Mouse (Mus musculus) lung, embryonic 15.5 days (tissue): ENCODE results near the gene Gm49366. TPM values are rescaled to one million over a fixed set of nuclear protein-coding genes. Genes with fewer than 3 reads are reported as not detected.
"Not testable (repeated sequence)": the region's sequence is repeated elsewhere in the genome, so short reads cannot be mapped to it uniquely, and the experiment has no call there.

Experiments used
- ATAC-seq: fragments of 200-750 bp; cut with Nextera tagmentation; 2 replicates; pipeline ENCODE4 v1.8.0; 2017; ENCODE audit warnings: moderate number of reproducible peaks, borderline replicate concordance; ENCODE audit not compliant: low FRiP score, low TSS enrichment; ENCODE audit errors: extremely low read depth
- H3K27ac ChIP-seq: fragments of 300-500 bp; sonication (generic); 2 replicates; pipeline ENCODE4 v1.5.1; 2015; ENCODE audit warnings: moderate library complexity, mild to moderate bottlenecking, inconsistent platforms
- H3K27me3 ChIP-seq: fragments of 300-500 bp; sonication (generic); 2 replicates; pipeline ENCODE4 v1.6.1; 2015; ENCODE audit warnings: inconsistent platforms
- H3K36me3 ChIP-seq: fragments of 300-500 bp; sonication (generic); 2 replicates; pipeline ENCODE4 v1.6.1; 2015; ENCODE audit warnings: inconsistent platforms
- H3K4me1 ChIP-seq: fragments of 300-500 bp; sonication (generic); 2 replicates; pipeline ENCODE4 v1.6.1; 2015; ENCODE audit warnings: inconsistent platforms
- H3K4me2 ChIP-seq: fragments of 300-500 bp; sonication (generic); 2 replicates; pipeline ENCODE4 v1.6.1; 2015; ENCODE audit warnings: inconsistent platforms, mild to moderate bottlenecking, moderate library complexity
- H3K4me3 ChIP-seq: fragments of 300-500 bp; sonication (generic); 2 replicates; pipeline ENCODE4 v1.5.1; 2015; ENCODE audit warnings: mild to moderate bottlenecking, inconsistent platforms
- H3K9ac ChIP-seq: fragments of 300-500 bp; sonication (generic); 2 replicates; pipeline ENCODE4 v1.6.1; 2015; ENCODE audit warnings: inconsistent platforms
- H3K9me3 ChIP-seq: fragments of 300-500 bp; sonication (generic); 2 replicates; pipeline ENCODE4 v1.6.1; 2016; ENCODE audit warnings: inconsistent platforms
- WGBS: fragments of 180-500 bp; shearing (Covaris S2); methylation state at CpG from one replicate; pipeline ENCODE4 v1.1.7; 2015; 5-methylcytosine and 5-hydroxymethylcytosine counted together
- polyA plus RNA-seq: library from polyadenylated mRNA; unstranded; fragments of >200 nt; fragmentation: Nextera tagmentation; extraction: Ambion mirVana; gene quantifications from 2 replicates; pipeline ENCODE4 v1.2.1, GENCODE M21; 2015

Gm49366 gene
- polyA plus RNA-seq, 1 experiment from 2014 or later: not detected

DNA sequence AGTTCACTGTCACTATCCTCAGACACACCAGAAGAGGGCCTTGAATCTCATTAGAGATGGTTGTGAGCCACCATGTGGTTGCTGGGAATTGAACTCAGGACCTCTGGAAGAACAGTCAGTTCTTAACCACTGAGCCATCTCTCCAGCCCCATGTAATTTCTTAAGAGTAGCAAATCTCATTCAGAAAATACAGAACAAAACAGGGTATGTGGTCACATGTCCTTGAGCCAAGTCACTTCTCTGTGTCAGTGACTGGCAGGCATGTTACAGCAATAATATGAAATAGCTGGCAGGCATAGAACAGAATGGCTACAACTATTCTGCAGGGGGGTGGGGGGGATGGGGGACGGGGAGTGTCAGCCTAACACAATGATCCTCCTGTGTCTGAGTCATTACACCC, 61.3 kb downstream of the Gm49366 start:
- no peaks in the 10 kb centered on the region for H3K36me3 ChIP-seq
- 38% methylated on average over 1 of the region's 1 CpGs for WGBS
- no peak overlapping the region for H3K27ac ChIP-seq
- H3K4me1 ChIP-seq: no peaks in the 10 kb centered on the region; the same call in 1 of the 2 replicates
- ATAC-seq: no peak
- H3K4me3 ChIP-seq: no peak overlapping the region; the same call in 1 of the 2 replicates
- H3K9ac ChIP-seq: no peak overlapping the region
- H3K27me3 ChIP-seq: no peaks in the 10 kb centered on the region
- no peaks in the 10 kb centered on the region for H3K9me3 ChIP-seq
- H3K4me2 ChIP-seq: peak overlapping the region; percentile 91

DNA sequence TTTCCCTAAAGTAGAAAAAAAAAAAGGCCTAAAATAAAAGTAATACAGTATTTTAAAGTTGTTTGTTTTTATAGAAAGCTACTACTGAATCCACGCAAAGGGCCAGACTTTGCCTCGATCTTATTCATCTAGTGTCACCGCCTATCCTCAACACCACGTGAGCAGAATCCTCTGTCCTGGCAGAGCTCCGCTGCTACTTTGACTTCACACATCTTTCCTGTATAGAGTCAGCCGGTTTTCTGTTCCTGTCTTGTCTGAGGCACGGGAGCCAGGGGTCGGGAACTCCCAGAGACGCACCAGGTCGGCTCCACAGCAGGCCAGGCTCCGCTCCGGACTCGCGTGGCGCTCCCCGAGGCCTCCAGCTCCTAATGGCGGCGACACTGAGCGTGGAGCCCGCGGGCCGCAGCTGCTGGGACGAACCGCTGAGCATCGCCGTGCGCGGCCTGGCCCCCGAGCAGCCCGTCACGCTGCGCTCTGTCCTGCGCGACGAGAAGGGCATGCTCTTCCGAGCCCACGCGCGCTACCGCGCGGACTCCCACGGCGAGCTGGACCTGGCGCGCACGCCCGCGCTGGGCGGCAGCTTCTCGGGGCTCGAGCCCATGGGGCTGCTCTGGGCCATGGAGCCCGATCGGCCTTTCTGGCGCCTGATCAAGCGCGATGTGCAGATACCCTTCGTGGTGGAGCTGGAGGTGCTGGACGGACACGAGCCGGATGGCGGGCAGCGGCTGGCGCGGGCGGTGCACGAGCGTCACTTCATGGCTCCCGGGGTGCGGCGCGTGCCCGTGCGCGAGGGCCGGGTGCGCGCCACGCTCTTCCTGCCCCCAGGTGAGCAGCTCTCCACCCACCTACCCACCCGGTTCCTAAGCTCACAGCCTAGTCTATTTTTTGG, 62.1 kb downstream of the Gm49366 start, which contains the start of gene Acot6:
Gene Acot6 (plus strand): TSS at position 51 of the 889 bp plus-strand sequence.
- WGBS: under 1% methylated on average over 80 of the region's 80 CpGs
- peak; percentile 79; the same call in 1 of the 2 replicates for ATAC-seq
- H3K9ac ChIP-seq: peak within 1 kb of the TSS; percentile 58
- peak within 1 kb of the TSS; percentile 91 for H3K4me2 ChIP-seq
- not testable (repeated sequence) for H3K36me3 ChIP-seq, H3K27me3 ChIP-seq, H3K4me1 ChIP-seq, H3K9me3 ChIP-seq
- H3K27ac ChIP-seq: peak within 1 kb of the TSS; percentile 48
- peak within 1 kb of the TSS; percentile 52 for H3K4me3 ChIP-seq

DNA sequence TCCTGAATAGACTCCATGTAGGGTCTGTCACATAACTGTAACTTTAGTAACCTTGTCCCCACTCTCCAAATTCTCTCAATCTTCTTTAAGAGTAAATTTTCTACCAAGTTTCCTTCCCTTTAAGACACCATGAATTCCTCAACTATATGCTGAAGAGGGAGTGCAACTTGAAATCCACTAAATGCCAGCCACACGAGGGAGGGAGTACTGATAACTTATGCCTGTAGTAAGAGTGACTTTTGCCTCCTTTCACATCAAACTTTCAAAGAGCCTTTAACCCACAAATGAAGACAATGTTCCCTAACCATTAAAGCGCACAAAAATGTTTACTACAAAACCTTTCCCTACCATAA, 62.7 kb downstream of the Gm49366 start:
- H3K9ac ChIP-seq: peak overlapping the region; percentile 58; the same call in 1 of the 2 replicates

DNA sequence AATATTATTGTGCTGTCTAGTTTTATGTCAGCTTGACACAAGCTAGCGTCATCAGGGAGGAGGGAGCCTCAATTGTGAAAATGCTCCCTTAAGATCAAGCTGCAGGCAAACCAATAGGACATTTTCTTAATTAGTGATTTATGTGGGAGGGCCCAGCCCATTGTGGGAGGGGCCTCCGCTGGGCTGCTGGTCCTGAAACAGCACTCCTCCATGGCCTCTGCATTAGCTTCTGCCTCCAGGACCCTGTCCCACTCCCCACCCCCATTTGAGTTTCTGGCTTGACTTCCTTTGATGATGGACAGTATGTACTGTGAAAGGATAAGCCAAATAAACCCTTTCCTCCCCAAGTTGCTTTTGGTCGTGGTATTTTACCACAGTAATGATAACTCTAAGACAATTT, 68.3 kb downstream of the Gm49366 start:
- Histone ChIP-seq H3K9me3 (no peaks in the 10 kb centered on the region), H3K4me1 (no peaks in the 10 kb centered on the region), H3K27me3 (no peaks in the 10 kb centered on the region), H3K36me3 (no peaks in the 10 kb centered on the region), H3K9ac (no peak overlapping the region), H3K4me2 (no peak overlapping the region), H3K27ac (no peak overlapping the region), H3K4me3 (no peak overlapping the region)
- ATAC-seq: no peak
- WGBS: 80% methylated on average over 3 of the region's 3 CpGs

More for the DNA sequence above, 62.7 kb downstream of the Gm49366 start:
- H3K36me3 ChIP-seq: no peaks in the 10 kb centered on the region
- H3K4me3 ChIP-seq: peak overlapping the region; percentile 52
- WGBS: 47% methylated on average over 2 of the region's 2 CpGs
- H3K4me1 ChIP-seq: no peaks in the 10 kb centered on the region; the same call in 1 of the 2 replicates
- H3K9me3 ChIP-seq: no peaks in the 10 kb centered on the region
- ATAC-seq: no peak
- no peaks in the 10 kb centered on the region for H3K27me3 ChIP-seq
- H3K4me2 ChIP-seq: peak overlapping the region; percentile 91
- H3K27ac ChIP-seq: peak overlapping the region; percentile 15; the same call in 1 of the 2 replicates

DNA sequence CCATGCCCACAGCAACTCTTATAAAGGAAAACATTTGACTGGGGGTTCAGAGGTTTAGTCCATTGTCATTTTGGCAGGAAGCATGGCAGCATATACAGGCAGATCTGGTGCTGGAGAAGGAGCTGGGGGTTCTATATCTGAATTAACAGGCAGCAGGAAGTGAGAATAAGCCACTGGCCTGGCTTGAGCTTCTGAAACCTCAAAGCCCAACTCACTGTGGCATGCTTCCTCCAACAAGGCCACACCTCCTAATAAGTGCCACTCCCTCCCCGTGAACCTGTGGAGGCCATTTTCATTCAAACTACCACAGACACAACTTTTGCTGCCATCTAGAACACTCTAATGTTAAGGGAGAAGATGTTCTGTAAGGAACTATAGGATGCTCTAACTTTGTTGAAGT, 69.0 kb downstream of the Gm49366 start:
- H3K36me3 ChIP-seq: no peaks in the 10 kb centered on the region
- no peaks in the 10 kb centered on the region for H3K4me1 ChIP-seq
- H3K27ac ChIP-seq: no peak overlapping the region
- H3K9me3 ChIP-seq: no peaks in the 10 kb centered on the region
- H3K4me2 ChIP-seq: no peak overlapping the region
- ATAC-seq: no peak
- H3K27me3 ChIP-seq: no peaks in the 10 kb centered on the region
- H3K9ac ChIP-seq: no peak overlapping the region
- H3K4me3 ChIP-seq: no peak overlapping the region
- WGBS: 51% methylated on average over 1 of the region's 1 CpGs

Other genes with a start within 250 kb of the Gm49366 start
- 36.8 and 40.9 TPM in 2 replicates for gene Numb, start 117.0 kb upstream of the Gm49366 start, polyA plus RNA-seq
- gene Riox1, start 88.3 kb upstream of the Gm49366 start, polyA plus RNA-seq: 14.2 and 16.2 TPM in 2 replicates
- gene Heatr4, start 54.1 kb upstream of the Gm49366 start, polyA plus RNA-seq: not detected in 2 replicates
- gene Acot2, start 51.1 kb upstream of the Gm49366 start, polyA plus RNA-seq: 36.2 and 41.2 TPM in 2 replicates
- 85.5 and 92.8 TPM in 2 replicates for gene Acot1, start 29.4 kb upstream of the Gm49366 start, polyA plus RNA-seq
- gene Acot4, start 556 bp upstream of the Gm49366 start, polyA plus RNA-seq: 0.44 and 0.50 TPM in 2 replicates
- 0.30 and 0.33 TPM in 2 replicates for gene Acot3, start 13.2 kb downstream of the Gm49366 start, polyA plus RNA-seq
- not detected in 2 replicates for gene Acot5, start 30.4 kb downstream of the Gm49366 start, polyA plus RNA-seq
- gene Acot6, start 61.7 kb downstream of the Gm49366 start, polyA plus RNA-seq: 1.6 TPM in 2 replicates
- 4.8 and 6.1 TPM in 2 replicates for gene Dnal1, start 75.4 kb downstream of the Gm49366 start, polyA plus RNA-seq
- 1.8 TPM in 2 replicates for gene Pnma1, start 109.6 kb downstream of the Gm49366 start, polyA plus RNA-seq
- 11.7 and 12.5 TPM in 2 replicates for gene Elmsan1, start 179.9 kb downstream of the Gm49366 start, polyA plus RNA-seq
- gene Ptgr2, start 246.3 kb downstream of the Gm49366 start, polyA plus RNA-seq: 21.8 and 25.9 TPM in 2 replicates